Mouse (Mus musculus): ENCODE measurements around the gene Zfp74.

Gene Zfp74

GRCm38 (mm10) chr7:29944201-29944600 lies 9.7 kb downstream of the Zfp74 start:
- DNase-seq (ENCODE audit: low read depth) = no peak

DNA sequence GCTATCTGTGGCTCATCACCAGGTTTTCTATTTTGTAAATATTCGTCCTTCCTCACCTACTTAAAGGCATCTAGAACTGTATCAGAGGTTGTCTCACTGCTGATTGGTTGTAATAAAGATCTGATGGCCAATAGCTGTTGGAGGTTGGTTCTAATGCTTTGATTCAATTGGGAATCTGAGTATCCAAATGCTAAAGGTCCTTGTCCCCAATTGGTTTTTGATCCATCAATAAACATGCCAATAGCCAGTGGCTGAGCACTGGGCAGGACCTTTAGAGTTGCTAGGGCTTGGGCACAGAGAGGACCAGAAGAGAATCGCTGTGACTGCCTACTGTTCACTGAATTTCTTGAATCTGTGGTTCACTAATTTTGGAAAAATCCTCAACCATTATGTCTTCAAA lies 10.2 kb downstream of the Zfp74 start:
- no peak for DNase-seq (ENCODE audit: low read depth)

DNA sequence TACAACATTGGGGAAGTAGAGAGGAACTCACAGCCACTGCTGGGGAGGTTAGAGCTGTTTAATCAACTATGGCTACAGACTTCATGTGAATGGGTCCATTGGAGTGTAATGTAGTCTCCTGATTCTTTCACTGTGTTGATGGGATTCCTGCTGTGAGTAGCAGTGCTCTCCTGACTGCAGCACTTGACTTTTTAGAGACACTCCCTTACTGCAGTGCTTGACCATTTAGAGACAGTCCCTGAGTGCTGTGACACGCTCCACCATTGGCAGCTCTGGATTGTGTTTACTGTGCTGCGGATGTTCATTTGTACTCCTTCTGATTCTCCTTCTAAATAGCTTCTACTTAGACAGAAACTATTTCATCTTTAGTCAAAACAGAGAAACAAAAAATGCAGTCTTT lies 11.1 kb downstream of the Zfp74 start:
- DNase-seq (ENCODE audit: low read depth) = no peak

- no peak for DNase-seq (ENCODE audit: low read depth)
Observed at GRCm38 (mm10) chr7:29941027-29941426, 12.9 kb downstream of the Zfp74 start.

DNA sequence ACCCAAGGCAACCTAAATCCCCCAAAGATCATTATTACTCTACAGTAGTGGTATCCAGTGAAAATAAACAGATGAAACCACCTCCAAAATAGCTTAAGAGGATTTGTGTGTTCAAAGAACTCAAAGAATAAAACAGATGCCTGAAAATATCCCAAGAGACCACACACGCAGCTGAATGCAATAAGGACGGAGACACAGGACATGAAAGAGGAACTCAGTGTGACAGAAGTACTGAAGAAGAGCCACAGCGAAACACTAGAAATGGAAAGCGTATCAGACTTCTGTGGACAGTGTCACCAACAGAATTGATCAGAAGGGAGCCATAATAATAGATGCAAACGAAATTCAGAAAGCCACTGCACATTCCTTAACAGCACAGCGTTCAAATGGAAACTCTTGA lies 15.0 kb downstream of the Zfp74 start:
- DNase-seq (ENCODE audit: low read depth) = no peak

- no peak for DNase-seq (ENCODE audit: low read depth)
Observed at GRCm38 (mm10) chr7:29922780-29923179, 31.1 kb downstream of the Zfp74 start.

GRCm38 (mm10) chr7:29921439-29922093 lies 32.3 kb downstream of the Zfp74 start:
- DNase-seq (ENCODE audit: low read depth) = peak; percentile 70

DNA sequence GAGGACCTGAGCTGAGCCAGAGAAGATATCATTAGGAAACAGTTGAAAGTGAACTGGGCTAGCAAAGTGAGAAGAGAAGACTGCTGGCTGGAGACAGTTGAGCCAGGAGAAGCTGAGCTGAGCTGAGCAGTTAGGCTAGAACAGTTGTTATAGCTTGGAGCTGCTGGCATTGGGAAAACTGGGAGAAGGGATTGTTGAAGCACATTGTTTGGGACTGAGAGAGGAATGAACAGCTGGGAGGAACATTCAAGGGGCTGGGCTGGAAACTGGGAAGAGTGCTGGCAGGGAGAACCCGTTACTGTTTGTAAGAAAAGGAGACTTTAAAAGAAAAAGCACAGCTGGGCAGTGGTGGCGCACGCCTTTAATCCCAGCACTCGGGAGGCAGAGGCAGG lies 35.8 kb downstream of the Zfp74 start:
- no peak for DNase-seq (ENCODE audit: low read depth)

DNA sequence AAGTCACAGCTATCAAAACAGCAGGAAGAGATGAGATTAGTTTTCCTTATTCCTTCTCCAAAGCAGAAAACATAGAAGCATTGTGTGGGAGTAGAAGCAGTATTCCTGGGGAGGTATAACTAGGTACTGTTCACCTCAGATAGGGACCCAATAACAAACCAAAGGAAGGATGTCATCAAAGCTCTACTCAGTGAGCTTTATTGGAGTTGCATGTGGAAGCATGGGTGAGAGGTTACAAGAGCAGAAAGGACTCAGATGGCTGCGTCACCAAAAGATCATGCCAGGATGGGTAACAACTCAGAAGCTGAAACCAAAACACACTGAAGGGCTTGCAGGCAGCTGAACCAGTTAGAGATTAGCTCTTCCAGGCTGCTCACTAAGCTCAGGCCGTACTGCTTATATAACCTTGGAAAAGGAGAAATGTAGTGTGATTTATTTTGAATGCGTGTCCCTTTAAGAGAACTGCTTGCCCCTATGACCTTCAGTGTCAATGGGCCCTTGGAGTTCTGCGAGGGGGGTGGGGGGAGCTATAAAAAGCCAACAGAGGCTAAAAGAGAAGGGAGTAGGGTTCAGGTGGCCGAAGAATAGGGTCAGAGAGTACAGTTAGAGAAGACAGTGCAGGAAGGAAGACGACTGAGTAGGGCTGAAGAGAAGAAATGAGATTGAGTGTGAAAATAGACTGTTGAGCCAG lies 36.4 kb downstream of the Zfp74 start:
- no peak for DNase-seq (ENCODE audit: low read depth)

DNA sequence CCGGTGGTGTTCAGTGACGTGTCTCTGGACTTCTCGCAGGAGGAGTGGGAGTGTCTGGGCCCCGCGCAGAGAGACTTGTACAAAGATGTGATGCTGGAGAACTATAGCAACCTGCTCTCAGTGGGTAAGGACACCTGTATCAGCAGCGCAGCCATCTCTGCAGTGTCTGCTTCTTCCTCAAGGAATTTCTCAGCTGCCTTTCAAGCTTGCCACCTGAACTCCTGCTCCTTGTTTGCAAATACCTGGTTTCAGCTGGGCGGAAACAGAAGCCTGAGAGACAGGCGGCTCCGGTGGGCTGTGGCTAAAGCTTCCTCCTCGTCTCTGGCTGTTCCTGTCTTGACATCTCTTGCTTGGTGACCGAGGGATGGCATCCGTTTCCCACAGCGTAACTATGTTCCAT lies 41.7 kb downstream of the Zfp74 start:
- DNase-seq (ENCODE audit: low read depth) = no peak

- peak; percentile 22 for DNase-seq (ENCODE audit: low read depth)
Observed at GRCm38 (mm10) chr7:29910252-29910651, 43.6 kb downstream of the Zfp74 start.

DNA sequence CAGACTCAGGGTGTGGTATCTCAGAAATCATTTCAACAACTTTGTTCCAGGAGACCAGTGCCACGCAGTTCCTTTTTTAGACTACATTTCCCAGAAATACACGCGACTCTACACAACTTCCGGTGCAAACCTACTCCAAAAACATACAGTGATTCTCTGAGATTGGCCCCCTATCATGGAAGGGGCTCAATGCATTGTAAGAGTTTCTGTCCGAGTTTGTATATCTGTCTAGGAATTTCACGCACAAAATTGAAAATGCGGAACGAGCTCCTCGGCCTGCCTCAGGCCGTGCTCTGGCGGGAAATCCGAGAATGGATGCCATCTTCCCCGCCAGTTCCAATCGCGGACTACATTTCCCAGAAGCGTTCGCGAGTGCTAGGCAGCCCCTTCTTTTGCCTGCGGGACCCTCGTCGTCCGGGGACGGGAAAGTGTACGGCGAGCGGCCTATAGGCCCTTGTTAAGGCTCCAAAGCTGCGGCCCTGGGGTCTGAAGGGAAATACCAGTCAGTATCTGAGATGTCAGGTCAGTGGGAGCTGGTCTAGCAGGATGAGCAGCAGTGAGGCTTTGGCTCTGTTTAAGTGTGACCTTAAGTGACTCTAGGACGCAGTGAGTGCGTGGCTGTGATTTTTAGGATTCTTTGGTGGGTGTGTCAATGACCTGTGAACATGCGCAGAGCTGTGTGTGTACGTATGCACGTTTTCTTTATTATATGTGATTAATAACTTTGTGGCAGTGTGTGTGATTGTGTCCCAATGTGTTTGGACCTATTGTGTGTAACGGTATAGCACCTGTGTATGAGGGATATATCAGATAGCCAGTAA lies 45.5 kb downstream of the Zfp74 start, which contains the start of gene Zfp383:
Gene Zfp383 (plus strand): TSS at position 94 of the 821 bp plus-strand sequence.
- DNase-seq (ENCODE audit: low read depth) = peak; percentile 90

DNA sequence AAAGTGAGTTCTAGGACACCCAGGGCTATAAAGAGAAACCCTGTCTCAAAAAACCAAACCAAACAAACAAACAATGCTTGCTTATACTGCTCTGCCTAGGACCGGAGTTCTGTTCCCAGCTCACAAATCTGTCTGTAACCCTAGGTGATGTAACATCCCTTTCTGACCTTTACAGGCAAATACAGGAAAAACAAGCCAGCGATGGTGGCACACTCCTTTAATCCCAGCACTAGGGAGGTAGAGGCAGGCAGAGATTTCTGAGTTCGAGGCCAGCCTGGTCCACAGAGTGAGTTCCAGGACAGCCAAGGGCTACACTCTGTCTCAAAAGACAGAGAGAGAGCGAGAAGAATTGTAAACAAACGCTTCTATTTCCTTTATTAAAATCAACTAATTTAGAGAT lies 46.7 kb downstream of the Zfp74 start:
- DNase-seq (ENCODE audit: low read depth) = no peak

GRCm38 (mm10) chr7:29906682-29907058 lies 47.2 kb downstream of the Zfp74 start:
- no peak for DNase-seq (ENCODE audit: low read depth)

GRCm38 (mm10) chr7:29905966-29906681 lies 47.8 kb downstream of the Zfp74 start, which contains the start of gene Zfp27:
TSS of gene Zfp27 (minus strand) at chr7:29906572.
- peak; percentile 94 for DNase-seq (ENCODE audit: low read depth)

DNA sequence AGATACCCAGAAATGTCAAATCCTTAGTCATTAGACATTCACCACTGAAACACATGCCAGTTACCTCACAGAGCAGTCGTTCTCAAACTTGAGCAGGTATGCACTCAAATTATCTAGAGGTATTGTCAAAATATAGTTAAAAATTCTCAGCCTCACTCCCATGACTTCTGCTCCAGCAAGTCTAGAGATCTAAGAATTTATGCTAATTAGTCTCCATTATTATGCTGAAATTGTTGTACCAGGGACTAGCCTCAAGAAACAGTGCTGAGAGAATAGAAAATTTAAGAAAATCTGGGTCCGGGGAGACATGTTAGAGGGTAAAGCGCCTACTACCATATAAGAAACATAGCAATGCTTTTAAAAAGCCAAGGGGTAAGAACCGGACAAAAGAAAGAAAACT lies 49.8 kb downstream of the Zfp74 start:
- DNase-seq (ENCODE audit: low read depth) = no peak

DNA sequence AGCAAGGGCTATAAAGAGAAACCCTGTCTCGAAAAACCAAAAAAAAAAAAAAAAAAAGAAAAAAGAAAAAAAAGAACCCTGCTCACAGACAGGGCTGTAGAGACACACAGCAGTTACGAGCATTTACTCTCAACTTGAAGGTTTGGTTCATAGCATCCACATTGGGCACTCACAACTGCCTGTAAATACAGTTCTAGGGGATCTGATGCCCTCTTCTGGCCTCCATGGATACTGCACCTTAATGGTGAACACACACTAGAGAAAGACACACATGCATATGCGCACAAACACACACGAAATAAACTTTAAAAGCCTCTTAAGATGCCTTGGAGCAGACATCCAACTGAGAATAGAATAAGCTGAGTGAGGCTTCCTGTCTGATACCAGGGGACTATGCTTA lies 55.5 kb downstream of the Zfp74 start:
- DNase-seq (ENCODE audit: low read depth) = no peak

DNA sequence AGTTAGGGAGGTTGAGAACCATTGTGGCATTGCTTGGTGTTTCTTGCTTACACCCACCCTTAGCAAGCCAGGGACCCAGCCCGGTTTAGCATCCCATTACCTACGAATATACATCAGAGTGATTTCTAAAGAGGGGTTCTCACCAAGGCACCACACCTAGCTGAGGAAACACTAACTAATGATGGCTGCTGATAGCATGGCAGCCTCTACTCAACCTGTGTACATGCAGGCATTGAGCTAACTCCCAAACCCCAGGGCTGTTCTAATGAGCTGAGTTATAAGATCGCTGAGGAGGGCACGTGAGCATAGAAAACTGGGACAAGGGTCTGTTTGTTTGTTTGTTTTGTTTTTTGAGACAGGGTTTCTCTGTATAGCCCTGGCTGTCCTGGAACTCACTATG lies 61.1 kb downstream of the Zfp74 start:
- DNase-seq (ENCODE audit: low read depth) = no peak

DNA sequence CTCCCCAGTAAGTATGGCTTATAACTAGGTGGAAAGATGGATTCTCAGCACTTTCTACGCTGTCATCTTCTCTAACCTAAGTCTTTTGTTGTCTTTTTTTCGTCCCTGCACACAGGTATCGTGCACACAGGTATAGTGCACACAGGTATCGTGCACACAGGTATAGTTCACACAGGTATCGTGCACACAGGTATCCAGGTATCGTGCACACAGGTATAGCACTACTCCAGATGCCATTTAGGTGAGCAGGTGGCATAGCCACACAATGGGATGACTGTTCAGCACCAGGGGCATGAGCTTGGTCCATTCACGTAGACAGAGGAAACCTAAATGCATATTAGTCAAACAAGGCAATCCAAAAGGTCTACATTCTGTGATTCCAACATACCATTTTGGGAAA lies 63.4 kb downstream of the Zfp74 start:
- DNase-seq (ENCODE audit: low read depth) = no peak

GRCm38 (mm10) chr7:29880916-29881315 lies 73.0 kb downstream of the Zfp74 start:
- no peak for DNase-seq (ENCODE audit: low read depth)
